Mouse (Mus musculus) hindbrain, embryonic 15.5 days (tissue): ENCODE results near the gene Zfp296. TPM values are rescaled to one million over a fixed set of nuclear protein-coding genes. Genes with fewer than 3 reads are reported as not detected.

Experiments used
- ATAC-seq: fragments of 200-750 bp; cut with Nextera tagmentation; 2 replicates; pipeline ENCODE4 v1.8.0; 2017; ENCODE audit warnings: low read depth, moderate number of reproducible peaks, moderate TSS enrichment; ENCODE audit not compliant: low FRiP score
- H3K27ac ChIP-seq: fragments of 300-500 bp; sonication (generic); replicated peaks from 2 replicates; pipeline ENCODE4 v1.5.1; 2015; ENCODE audit warnings: mild to moderate bottlenecking, inconsistent platforms
- H3K27me3 ChIP-seq: fragments of 300-500 bp; sonication (generic); 2 replicates; pipeline ENCODE4 v1.6.1; 2015; ENCODE audit warnings: control low read depth, inconsistent platforms
- H3K36me3 ChIP-seq: fragments of 300-500 bp; sonication (generic); 2 replicates; pipeline ENCODE4 v1.6.1; 2015; ENCODE audit warnings: control low read depth, inconsistent platforms
- H3K4me1 ChIP-seq: fragments of 300-500 bp; sonication (generic); replicated peaks from 2 replicates; pipeline ENCODE4 v1.6.1; 2015; ENCODE audit warnings: control low read depth, inconsistent platforms
- H3K4me2 ChIP-seq: fragments of 300-500 bp; sonication (generic); 2 replicates; pipeline ENCODE4 v1.6.1; 2015; ENCODE audit warnings: moderate library complexity, mild to moderate bottlenecking, inconsistent platforms
- H3K4me3 ChIP-seq: fragments of 300-500 bp; sonication (generic); 2 replicates; pipeline ENCODE4 v1.5.1; 2015; ENCODE audit warnings: mild to moderate bottlenecking, inconsistent platforms
- H3K9ac ChIP-seq: fragments of 300-500 bp; sonication (generic); 2 replicates; pipeline ENCODE4 v1.6.1; 2015; ENCODE audit warnings: inconsistent platforms
- H3K9me3 ChIP-seq: fragments of 300-500 bp; sonication (generic); 2 replicates; pipeline ENCODE4 v1.6.1; 2016; ENCODE audit warnings: control low read depth, inconsistent platforms
- WGBS: fragments of 180-500 bp; shearing (Covaris S2); methylation state at CpG from one replicate; pipeline ENCODE4 v1.1.7; 2015; 5-methylcytosine and 5-hydroxymethylcytosine counted together
- polyA plus RNA-seq: library from polyadenylated mRNA; unstranded; fragments of >200 nt; fragmentation: Nextera tagmentation; extraction: Ambion mirVana; gene quantifications from 2 replicates; pipeline ENCODE4 v1.2.1, GENCODE M21; 2015

Gene Zfp296
- polyA plus RNA-seq, 1 experiment from 2014 or later, result 0.19 TPM

DNA sequence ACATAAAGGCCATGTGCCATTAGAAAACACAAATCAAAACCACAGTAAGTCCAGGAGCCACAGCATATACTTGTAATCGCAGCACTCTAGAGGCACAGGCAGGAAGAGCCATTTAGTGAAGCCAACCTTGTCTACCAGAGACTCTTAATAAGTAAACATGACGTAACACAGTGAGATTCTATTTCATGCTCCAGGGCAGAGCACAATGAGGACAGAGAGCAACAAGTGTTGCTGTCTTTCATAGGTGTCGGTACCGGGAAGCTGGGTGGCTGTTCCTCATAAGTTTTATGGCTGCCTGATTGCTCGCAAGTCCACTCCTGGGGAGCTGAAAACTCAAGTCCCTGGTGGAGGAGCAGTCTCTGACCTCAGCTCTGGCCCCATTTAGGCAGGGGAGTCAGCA lies 25.5 kb upstream of the Zfp296 start:
- no peak for ATAC-seq
- Histone ChIP-seq H3K9me3 (no peaks in the 10 kb centered on the region), H3K27me3 (no peaks in the 10 kb centered on the region), H3K4me2 (no peak overlapping the region), H3K36me3 (0 out of 2 replicates have a peak, but pooled peaks cover 5% of the 10 kb centered on the region), H3K27ac (no peak overlapping the region), H3K4me3 (no peak overlapping the region), H3K9ac (no peak overlapping the region), H3K4me1 (peaks cover 6% of the 10 kb centered on the region; the same call in 1 of the 2 replicates)
- 80% methylated on average over 5 of the region's 5 CpGs for WGBS

GRCm38 (mm10) chr7:19552443-19552842 lies 24.6 kb upstream of the Zfp296 start:
- Histone ChIP-seq H3K4me3 (no peak overlapping the region), H3K9ac (no peak overlapping the region), H3K27ac (no peak overlapping the region), H3K36me3 (0 out of 2 replicates have a peak, but pooled peaks cover 5% of the 10 kb centered on the region), H3K27me3 (no peaks in the 10 kb centered on the region), H3K4me2 (no peak overlapping the region), H3K4me1 (peaks cover 13% of the 10 kb centered on the region), H3K9me3 (no peaks in the 10 kb centered on the region)
- 43% methylated on average over 2 of the region's 2 CpGs for WGBS
- no peak for ATAC-seq

DNA sequence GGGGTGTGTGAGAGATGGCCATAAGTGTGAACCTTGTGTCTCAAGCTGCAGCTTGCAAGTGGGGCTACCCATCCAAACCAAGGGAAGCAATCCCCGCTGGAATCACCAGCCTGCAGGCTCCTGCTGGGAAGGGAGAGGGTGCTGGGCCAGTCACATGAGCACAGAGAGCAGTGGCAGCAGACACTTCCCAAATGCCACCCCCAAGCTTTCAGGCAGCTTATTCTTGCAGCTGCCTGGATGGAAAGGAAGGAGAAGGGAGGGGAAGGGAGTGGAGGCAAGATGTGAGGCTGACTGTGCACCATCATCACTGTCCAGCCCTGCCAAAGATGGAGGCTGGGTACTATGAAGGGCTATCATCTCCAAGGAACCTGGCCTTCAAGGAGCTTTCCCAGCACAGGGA lies 22.9 kb upstream of the Zfp296 start:
- H3K4me1 ChIP-seq, result peaks cover 31% of the 10 kb centered on the region
- H3K27me3 ChIP-seq, result no peaks in the 10 kb centered on the region
- no peak overlapping the region for H3K9ac ChIP-seq
- 0 out of 2 replicates have a peak, but pooled peaks cover 5% of the 10 kb centered on the region for H3K36me3 ChIP-seq
- H3K27ac ChIP-seq, result no peak overlapping the region
- H3K4me2 ChIP-seq, result no peak overlapping the region
- H3K9me3 ChIP-seq, result no peaks in the 10 kb centered on the region
- no peak for ATAC-seq
- WGBS, result 72% methylated on average over 1 of the region's 1 CpGs
- no peak overlapping the region for H3K4me3 ChIP-seq

DNA sequence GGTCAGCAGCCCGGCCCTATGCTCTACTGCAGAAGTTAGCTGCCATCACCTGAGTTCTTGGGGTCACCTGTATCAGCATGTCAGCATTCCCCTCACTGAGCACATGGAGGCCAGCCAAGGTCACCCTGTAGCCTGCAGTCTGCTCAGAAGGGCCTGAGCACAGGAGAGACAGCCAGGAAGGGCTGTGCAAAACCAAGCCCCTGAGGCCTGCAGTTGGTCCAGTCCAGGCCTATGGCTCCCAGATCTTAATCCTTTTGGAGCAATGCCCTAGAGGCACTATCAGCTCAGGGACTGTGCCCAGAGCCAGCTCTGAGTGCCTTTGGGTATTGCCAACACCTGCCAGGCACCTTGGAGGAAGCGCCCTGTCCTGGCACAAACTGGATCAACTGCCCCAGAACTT lies 20.0 kb upstream of the Zfp296 start:
- Histone ChIP-seq H3K4me2 (no peak overlapping the region), H3K36me3 (0 out of 2 replicates have a peak, but pooled peaks cover 5% of the 10 kb centered on the region), H3K4me3 (no peak overlapping the region), H3K27ac (no peak overlapping the region), H3K9me3 (no peaks in the 10 kb centered on the region), H3K4me1 (peaks cover 53% of the 10 kb centered on the region), H3K27me3 (no peaks in the 10 kb centered on the region), H3K9ac (no peak overlapping the region)
- no peak for ATAC-seq
- WGBS, result 93% methylated on average over 2 of the region's 2 CpGs

DNA sequence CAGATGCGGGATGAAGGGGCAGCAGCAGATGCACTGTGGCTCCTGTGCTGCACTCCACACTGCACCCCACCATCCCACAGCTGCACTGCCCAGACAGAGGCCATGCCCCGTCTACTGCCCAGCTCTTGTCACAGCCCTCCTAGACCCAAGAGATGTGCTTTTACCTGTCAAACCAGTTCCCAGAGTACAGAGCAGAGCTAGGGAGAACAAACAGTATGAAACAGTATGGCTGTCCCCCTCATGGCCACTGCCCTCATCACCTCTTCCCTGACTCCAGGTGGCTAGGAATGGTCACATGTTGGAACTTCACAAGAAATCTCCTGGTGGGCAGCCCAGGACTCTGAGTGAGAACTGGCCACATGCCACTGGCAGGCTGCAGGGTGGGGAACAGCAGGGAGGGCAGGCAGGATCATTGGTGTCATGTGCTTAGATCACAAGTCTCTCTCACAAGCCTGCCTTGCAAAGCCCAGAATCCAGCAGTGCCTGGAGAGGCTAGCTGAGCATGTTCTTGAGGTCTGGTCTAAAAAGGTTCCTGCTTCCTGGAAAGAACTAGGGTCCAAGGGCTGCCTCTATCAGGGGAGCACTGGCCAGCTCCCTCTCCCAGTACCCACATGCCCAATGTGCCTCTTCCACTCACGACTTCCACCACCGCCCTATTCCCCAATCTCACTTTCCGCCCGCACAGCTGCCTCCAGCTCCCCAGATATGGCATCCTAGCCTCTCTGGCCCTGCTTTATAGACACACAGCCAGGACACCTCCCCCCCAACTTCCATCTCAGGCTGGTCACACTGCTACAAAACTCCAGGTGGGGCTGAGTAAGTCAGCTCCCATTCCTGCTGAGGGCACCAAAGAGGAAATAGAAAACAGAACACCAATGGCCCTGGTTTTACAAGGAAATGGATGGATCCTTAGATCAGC lies 18.8 kb upstream of the Zfp296 start:
- no peak overlapping the region for H3K27ac ChIP-seq
- no peaks in the 10 kb centered on the region for H3K9me3 ChIP-seq
- peaks cover 59% of the 10 kb centered on the region for H3K4me1 ChIP-seq
- no peak overlapping the region for H3K4me3 ChIP-seq
- ATAC-seq, result no peak
- WGBS, result 91% methylated on average over 6 of the region's 6 CpGs
- no peaks in the 10 kb centered on the region for H3K27me3 ChIP-seq
- no peak overlapping the region for H3K9ac ChIP-seq
- peak overlapping the region; percentile 95; the same call in 1 of the 2 replicates for H3K4me2 ChIP-seq
- H3K36me3 ChIP-seq, result no peaks in the 10 kb centered on the region

DNA sequence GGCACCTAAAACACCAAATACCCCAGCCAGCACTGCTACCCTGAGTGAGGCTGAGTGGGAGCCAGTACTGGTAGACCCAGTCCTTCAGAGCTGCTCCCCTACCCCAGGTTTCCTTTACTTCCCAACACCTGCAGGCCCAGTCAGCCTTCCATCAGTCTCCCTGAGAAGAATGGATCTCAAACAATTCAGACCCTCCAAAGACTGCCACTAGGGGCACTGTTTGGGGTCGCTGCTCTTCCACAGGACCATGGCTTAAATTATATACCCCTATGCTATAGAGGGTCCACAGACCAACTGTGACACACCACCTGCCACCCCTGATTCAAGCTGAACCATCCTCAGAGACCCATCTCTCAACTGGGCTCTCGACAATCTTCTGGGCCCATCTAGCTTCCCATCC lies 18.1 kb upstream of the Zfp296 start:
- no peaks in the 10 kb centered on the region for H3K27me3 ChIP-seq
- H3K4me3 ChIP-seq, result no peak overlapping the region
- no peak overlapping the region for H3K9ac ChIP-seq
- no peak for ATAC-seq
- H3K36me3 ChIP-seq, result peaks cover under 1% of the 10 kb centered on the region
- H3K27ac ChIP-seq, result no peak overlapping the region
- H3K9me3 ChIP-seq, result no peaks in the 10 kb centered on the region
- H3K4me1 ChIP-seq, result peaks cover 63% of the 10 kb centered on the region
- peak overlapping the region; percentile 95 for H3K4me2 ChIP-seq
- 44% methylated on average over 2 of the region's 2 CpGs for WGBS

DNA sequence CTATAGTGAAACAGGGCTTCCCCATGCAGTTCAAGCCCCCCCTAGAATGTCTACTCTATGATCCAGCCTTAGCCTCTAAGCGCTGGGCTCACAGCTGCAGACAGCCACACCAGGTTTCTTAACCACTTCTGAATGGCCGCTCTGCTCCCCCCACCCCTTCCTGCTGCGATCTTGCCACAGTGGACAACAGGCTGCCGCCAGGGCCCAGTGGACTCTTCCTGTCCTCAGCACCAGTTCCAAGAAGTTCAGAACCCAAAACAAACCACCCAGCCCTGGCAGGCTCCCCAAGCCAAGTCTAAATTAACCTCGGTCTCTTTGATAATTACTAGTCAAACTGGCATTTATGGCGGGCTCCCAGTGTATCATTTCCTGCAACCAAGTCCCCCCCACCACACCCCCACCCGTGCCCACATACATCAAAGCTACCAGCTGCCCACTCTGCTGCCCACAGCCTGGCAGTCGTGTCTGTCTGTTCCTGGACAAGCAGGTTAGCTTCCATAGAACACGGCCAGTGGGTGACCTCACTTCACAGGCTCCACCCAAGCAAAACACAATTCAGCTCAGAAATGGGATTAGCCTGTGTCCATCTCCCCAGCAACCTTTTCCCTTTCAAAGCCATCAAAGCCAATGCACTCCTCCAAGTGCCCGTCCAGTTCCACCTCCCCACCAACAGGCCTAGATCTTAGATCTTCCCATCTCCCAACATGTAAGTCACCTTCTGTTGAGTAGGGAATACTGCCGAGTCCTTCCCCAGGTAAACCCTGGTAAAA lies 16.4 kb upstream of the Zfp296 start:
- Histone ChIP-seq H3K9me3 (no peaks in the 10 kb centered on the region), H3K4me1 (peaks cover 59% of the 10 kb centered on the region), H3K27ac (peak overlapping the region; percentile 92; the same call in 1 of the 2 replicates), H3K4me2 (peak overlapping the region; percentile 95), H3K36me3 (peaks cover 16% of the 10 kb centered on the region), H3K4me3 (peak overlapping the region; percentile 79), H3K9ac (peak overlapping the region; percentile 87), H3K27me3 (no peaks in the 10 kb centered on the region)
- ATAC-seq, result no peak
- WGBS, result 26% methylated on average over 11 of the region's 11 CpGs

DNA sequence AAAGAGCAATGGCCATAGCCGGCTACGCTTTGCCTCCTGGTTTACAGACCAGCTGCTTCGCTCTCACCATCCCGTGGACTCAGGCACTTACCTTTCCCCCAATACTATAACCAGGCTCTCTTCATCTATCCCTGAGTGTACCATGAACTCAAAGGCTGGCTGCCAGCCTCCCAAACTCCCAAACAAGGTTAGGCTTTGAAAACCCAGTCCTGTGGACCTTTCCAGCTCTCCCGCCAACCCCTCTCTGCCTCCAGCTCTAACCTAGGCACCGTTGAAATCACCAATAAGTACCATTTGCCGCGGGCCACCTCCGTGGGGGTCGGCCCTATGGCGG lies 15.7 kb upstream of the Zfp296 start:
- Histone ChIP-seq H3K9me3 (no peaks in the 10 kb centered on the region), H3K4me2 (peak overlapping the region; percentile 95), H3K27me3 (no peaks in the 10 kb centered on the region), H3K4me1 (peaks cover 59% of the 10 kb centered on the region), H3K36me3 (peaks cover 16% of the 10 kb centered on the region), H3K27ac (peak overlapping the region; percentile 92), H3K9ac (peak overlapping the region; percentile 87), H3K4me3 (peak overlapping the region; percentile 79)
- under 1% methylated on average over 11 of the region's 11 CpGs for WGBS
- no peak; the same call in 1 of the 2 replicates for ATAC-seq

- H3K27me3 ChIP-seq, result no peaks in the 10 kb centered on the region
- peaks cover 53% of the 10 kb centered on the region for H3K4me1 ChIP-seq
- peak; percentile 91 for ATAC-seq
- peak overlapping the region; percentile 95 for H3K4me2 ChIP-seq
- H3K36me3 ChIP-seq, result peaks cover 16% of the 10 kb centered on the region
- peak overlapping the region; percentile 92 for H3K27ac ChIP-seq
- H3K9ac ChIP-seq, result peak overlapping the region; percentile 87
- no peaks in the 10 kb centered on the region for H3K9me3 ChIP-seq
- under 1% methylated on average over 102 of the region's 102 CpGs for WGBS
- peak overlapping the region; percentile 79 for H3K4me3 ChIP-seq
Observed at GRCm38 (mm10) chr7:19561765-19562642, 15.1 kb upstream of the Zfp296 start.

DNA sequence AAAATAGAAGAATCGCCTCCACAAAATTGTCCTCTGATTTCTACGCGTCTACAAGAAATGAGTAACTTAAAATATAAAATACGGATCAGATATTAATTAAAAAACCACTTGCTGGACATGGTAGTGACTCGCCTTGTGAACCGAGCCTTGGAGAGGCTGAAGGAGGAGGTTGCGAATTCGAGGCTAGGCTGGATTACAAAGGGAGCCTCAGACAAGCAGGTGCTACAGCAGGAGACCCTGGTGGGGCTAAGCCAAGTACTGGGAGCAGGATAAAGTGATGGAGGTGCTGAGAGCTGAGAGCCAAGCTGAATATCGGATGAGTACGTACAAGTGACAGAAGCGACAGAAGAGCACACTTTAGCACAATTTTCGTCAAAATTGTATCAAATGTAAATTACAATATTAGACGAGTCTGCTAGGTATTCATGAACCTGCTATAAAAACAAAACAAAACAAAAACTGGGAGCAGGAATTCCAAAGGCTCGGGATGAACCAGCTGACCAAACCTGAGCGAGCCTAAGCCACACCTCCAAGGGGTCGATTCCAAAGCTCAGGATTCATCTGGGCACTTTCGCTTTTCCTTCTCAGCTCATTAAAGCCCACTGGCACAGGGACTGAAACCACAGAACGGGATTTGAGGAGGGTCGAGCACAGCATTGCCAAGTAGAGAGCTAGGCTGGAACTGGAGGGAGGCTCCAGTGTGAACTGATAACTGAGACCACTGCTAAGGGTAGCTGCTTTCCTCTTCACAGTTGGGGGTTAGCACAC lies 14.3 kb upstream of the Zfp296 start, which contains the start of gene Ppp1r37:
Ppp1r37 (minus strand) TSS at position 434 of the 768 bp plus-strand sequence.
- H3K9me3 ChIP-seq, result no peaks in the 10 kb centered on the region
- no peaks in the 10 kb centered on the region for H3K27me3 ChIP-seq
- peak within 1 kb of the TSS; percentile 87 for H3K9ac ChIP-seq
- 1% methylated on average over 19 of the region's 19 CpGs for WGBS
- peaks cover 16% of the 10 kb centered on the region for H3K36me3 ChIP-seq
- peak within 1 kb of the TSS; percentile 92 for H3K27ac ChIP-seq
- peak within 1 kb of the TSS; percentile 95 for H3K4me2 ChIP-seq
- peaks cover 46% of the 10 kb centered on the region for H3K4me1 ChIP-seq
- ATAC-seq, result peak; percentile 31; the same call in 1 of the 2 replicates
- peak within 1 kb of the TSS; percentile 79 for H3K4me3 ChIP-seq

GRCm38 (mm10) chr7:19563884-19564283 lies 13.2 kb upstream of the Zfp296 start:
- Histone ChIP-seq H3K4me1 (peaks cover 35% of the 10 kb centered on the region), H3K36me3 (peaks cover 16% of the 10 kb centered on the region), H3K9me3 (no peaks in the 10 kb centered on the region), H3K4me3 (no peak overlapping the region), H3K9ac (no peak overlapping the region), H3K4me2 (no peak overlapping the region), H3K27ac (no peak overlapping the region), H3K27me3 (no peaks in the 10 kb centered on the region)
- WGBS, result 88% methylated on average over 3 of the region's 3 CpGs
- no peak for ATAC-seq
